Mouse (Mus musculus) forebrain, embryonic 12.5 days (tissue): ENCODE results near the gene Bbox1. TPM values are rescaled to one million over a fixed set of nuclear protein-coding genes. Genes with fewer than 3 reads are reported as not detected.

ENCODE experiments used
- ATAC-seq: fragments of 200-750 bp; cut with Nextera tagmentation; 2 replicates; pipeline ENCODE4 v1.8.0; 2017; ENCODE audit warnings: moderate TSS enrichment; ENCODE audit not compliant: low FRiP score
- H3K27ac ChIP-seq: fragments of 300-500 bp; sonication (generic); 2 replicates; pipeline ENCODE4 v1.5.1; 2016; ENCODE audit warnings: mild to moderate bottlenecking
- H3K27me3 ChIP-seq: fragments of 300-500 bp; sonication (generic); 2 replicates; pipeline ENCODE4 v1.6.1; 2016; ENCODE audit warnings: mild to moderate bottlenecking
- H3K36me3 ChIP-seq: fragments of 300-500 bp; sonication (generic); replicated peaks from 2 replicates; pipeline ENCODE4 v1.6.1; 2016; ENCODE audit warnings: mild to moderate bottlenecking
- H3K4me1 ChIP-seq: fragments of 300-500 bp; sonication (generic); 2 replicates; pipeline ENCODE4 v1.6.1; 2016
- H3K4me2 ChIP-seq: fragments of 300-500 bp; sonication (generic); 2 replicates; pipeline ENCODE4 v1.6.1; 2016; ENCODE audit warnings: mild to moderate bottlenecking, moderate library complexity
- H3K4me3 ChIP-seq: fragments of 300-500 bp; sonication (generic); replicated peaks from 2 replicates; pipeline ENCODE4 v1.5.1; 2016; ENCODE audit warnings: mild to moderate bottlenecking
- H3K9ac ChIP-seq: fragments of 300-500 bp; sonication (generic); 2 replicates; pipeline ENCODE4 v1.6.1; 2016; ENCODE audit warnings: mild to moderate bottlenecking
- H3K9me3 ChIP-seq: fragments of 300-500 bp; sonication (generic); 2 replicates; pipeline ENCODE4 v1.6.1; 2016
- WGBS: fragments of 180-500 bp; shearing (Covaris S2); methylation state at CpG from one replicate; pipeline ENCODE4 v1.1.7; 2016; 5-methylcytosine and 5-hydroxymethylcytosine counted together
- polyA plus RNA-seq: library from polyadenylated mRNA; unstranded; fragments of >200 nt; fragmentation: Nextera tagmentation; extraction: Ambion mirVana; gene quantifications from 2 replicates; pipeline ENCODE4 v1.2.1, GENCODE M21; 2016

Gene Bbox1
- polyA plus RNA-seq, 1 experiment from 2014 or later: not detected

DNA sequence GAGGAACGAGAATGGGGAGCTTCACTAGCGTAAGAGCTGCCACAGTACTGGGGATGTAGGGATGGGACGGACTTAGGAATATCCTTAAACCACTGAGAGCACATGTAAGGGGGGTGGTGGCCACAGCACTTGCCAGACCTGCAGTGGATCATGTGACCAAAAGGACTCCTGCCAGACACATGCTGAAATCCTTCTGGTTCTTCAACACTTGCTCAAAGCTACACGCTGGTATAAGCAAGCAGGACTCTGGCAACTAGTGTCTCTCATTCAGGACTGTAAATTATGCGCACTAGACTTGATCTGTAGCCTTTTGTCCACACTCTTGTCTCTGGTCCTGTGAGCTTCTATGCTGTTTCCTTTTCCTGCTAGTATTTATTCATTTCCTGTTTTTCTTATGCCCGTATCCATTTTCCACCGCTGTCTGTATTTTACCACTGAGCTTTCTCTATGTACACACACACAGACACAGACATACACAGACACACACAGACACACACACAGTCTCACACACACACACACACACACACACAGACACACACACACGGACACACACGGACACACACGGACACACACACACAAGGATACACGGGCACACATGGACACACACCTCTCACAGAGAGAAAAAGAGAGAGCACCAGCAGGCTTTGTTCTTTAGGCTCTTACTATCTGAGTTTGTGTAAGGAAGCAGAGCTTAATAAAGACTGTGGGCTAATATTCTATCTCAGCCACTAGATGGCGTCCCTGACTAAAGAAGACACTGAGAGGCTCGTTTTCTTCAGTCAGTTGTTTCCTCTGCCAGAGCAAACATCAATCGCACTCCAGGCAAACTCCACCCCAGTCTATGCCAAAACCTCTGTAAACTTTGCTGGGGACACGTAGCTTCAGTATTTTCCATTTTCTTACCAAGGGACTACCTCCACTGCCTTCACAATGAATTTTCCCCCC, 84.9 kb downstream of the Bbox1 start:
- 42% methylated on average over 15 of the region's 15 CpGs for WGBS
- Histone ChIP-seq H3K4me2 (no peak overlapping the region), H3K36me3 (no peaks in the 10 kb centered on the region), H3K27ac (no peak overlapping the region), H3K9ac (no peak overlapping the region), H3K4me1 (peaks cover 4% of the 10 kb centered on the region; the same call in 1 of the 2 replicates), H3K9me3 (no peaks in the 10 kb centered on the region), H3K4me3 (no peak overlapping the region), H3K27me3 (no peaks in the 10 kb centered on the region)
- ATAC-seq: peak; percentile 90

- Histone ChIP-seq H3K4me2 (no peak overlapping the region), H3K27ac (no peak overlapping the region), H3K27me3 (no peaks in the 10 kb centered on the region), H3K4me3 (no peak overlapping the region), H3K36me3 (no peaks in the 10 kb centered on the region), H3K4me1 (peaks cover 4% of the 10 kb centered on the region; the same call in 1 of the 2 replicates), H3K9me3 (no peaks in the 10 kb centered on the region), H3K9ac (no peak overlapping the region)
- 58% methylated on average over 4 of the region's 4 CpGs for WGBS
- no peak for ATAC-seq
Measured at GRCm38 (mm10) chr2:110226421-110226820, 87.9 kb downstream of the Bbox1 start.

DNA sequence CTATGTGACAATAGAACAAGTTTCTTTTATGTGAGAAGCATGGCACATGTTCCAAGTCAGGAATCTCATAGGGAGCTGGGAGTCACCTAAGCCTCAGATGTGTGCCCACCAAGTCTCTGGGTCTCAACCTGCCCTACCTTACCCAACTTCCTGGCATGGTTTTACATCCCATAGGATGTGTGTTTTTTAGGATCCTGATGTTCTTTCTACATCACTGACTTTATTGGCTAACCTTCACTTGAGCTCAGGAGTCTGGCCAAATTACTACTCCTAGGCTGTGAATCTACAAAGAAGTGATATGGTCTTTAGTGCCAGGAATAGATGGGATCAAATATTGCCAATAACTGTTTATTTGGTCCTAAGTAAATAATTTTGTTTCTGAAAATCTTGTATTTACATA, 88.4 kb downstream of the Bbox1 start:
- H3K4me1 ChIP-seq: peaks cover 4% of the 10 kb centered on the region; the same call in 1 of the 2 replicates
- no peak overlapping the region for H3K27ac ChIP-seq
- no peaks in the 10 kb centered on the region for H3K9me3 ChIP-seq
- H3K4me3 ChIP-seq: no peak overlapping the region
- H3K4me2 ChIP-seq: no peak overlapping the region
- ATAC-seq: no peak
- H3K9ac ChIP-seq: no peak overlapping the region
- no peaks in the 10 kb centered on the region for H3K27me3 ChIP-seq
- no peaks in the 10 kb centered on the region for H3K36me3 ChIP-seq

DNA sequence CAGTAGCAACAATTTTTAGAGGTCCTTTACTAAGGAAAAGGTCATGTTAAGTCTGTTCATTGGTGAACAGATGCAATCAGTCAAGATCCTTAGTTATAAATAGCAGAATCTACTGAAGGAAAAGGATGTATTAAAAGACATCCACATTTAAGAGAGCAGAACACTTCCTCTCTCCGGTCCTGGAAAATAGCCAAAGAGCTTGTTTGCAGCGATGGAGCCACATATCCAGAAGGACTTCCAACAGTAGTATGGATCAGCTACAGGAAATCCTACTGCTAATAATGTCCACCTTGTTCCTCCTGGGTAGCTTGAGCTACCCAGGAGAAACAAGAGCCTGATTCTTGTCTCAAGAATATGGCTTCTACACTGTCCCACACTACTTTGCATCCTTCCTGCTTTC, 91.6 kb downstream of the Bbox1 start:
- 83% methylated on average over 2 of the region's 2 CpGs for WGBS
- Histone ChIP-seq H3K4me2 (no peak overlapping the region), H3K27ac (no peak overlapping the region), H3K9ac (no peak overlapping the region), H3K4me1 (no peaks in the 10 kb centered on the region), H3K9me3 (no peaks in the 10 kb centered on the region), H3K4me3 (no peak overlapping the region), H3K36me3 (no peaks in the 10 kb centered on the region), H3K27me3 (no peaks in the 10 kb centered on the region)
- ATAC-seq: no peak

DNA sequence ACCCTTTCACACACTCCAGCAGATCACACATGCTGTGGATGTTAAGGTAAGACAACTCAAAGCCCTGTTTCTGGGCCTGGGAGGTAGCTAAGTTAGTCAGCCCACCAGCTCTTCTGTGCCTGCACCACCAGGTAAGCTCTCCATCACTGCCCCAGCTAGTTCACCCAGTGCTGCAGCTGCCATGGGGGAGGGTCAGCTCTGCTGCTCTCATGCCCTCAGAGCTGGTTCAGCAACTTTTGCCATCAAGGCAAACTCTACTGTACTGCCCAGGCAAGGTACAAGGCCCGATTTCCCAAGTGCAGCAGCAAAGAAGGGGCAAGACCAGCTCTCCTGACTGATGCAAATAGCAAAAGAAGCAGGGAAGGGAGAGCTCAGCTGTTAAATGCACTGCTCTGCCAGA, 93.9 kb downstream of the Bbox1 start:
- Histone ChIP-seq H3K36me3 (no peaks in the 10 kb centered on the region), H3K27ac (no peak overlapping the region), H3K4me3 (no peak overlapping the region), H3K27me3 (no peaks in the 10 kb centered on the region), H3K4me1 (no peaks in the 10 kb centered on the region), H3K4me2 (no peak overlapping the region), H3K9me3 (no peaks in the 10 kb centered on the region), H3K9ac (no peak overlapping the region)
- no peak for ATAC-seq
- WGBS: 71% methylated on average over 1 of the region's 1 CpGs

GRCm38 (mm10) chr2:110215685-110216058, 98.7 kb downstream of the Bbox1 start:
- Histone ChIP-seq H3K4me3 (no peak overlapping the region), H3K4me2 (no peak overlapping the region), H3K27me3 (no peaks in the 10 kb centered on the region), H3K36me3 (no peaks in the 10 kb centered on the region), H3K9ac (no peak overlapping the region), H3K4me1 (no peaks in the 10 kb centered on the region), H3K27ac (no peak overlapping the region), H3K9me3 (no peaks in the 10 kb centered on the region)
- WGBS: 77% methylated on average over 3 of the region's 3 CpGs
- ATAC-seq: no peak

DNA sequence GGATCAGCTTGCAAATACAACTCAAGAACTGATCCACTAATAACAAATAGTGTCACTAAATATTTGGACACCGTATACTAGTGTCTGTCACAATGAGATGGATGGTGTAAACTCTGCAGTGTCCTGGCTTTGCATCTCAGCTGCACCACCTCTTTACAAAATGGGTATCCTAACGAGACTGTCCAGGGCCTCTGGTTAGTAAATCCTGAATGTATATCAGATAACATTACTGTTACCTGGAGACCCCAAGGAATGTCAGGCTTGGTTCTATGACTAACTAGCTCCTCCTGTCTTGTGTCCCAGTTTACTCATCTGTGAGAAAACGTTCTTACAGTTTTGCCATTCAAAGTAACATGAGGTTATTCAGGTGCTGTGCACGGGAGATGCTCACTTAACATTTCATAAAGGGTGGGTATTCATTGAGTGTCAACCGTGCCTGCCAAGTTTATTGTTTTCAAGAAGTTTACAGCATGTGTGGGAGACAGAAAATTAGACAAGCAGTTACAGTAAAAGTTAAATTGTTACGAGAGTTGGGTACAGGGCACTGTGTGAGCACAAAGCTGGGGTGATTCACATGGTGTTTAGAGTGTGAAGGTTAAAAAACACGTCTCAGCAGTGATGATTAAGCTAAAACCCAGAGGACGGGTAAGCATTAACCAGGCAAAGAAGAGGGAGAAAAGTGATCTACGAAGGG, 99.2 kb downstream of the Bbox1 start:
- 69% methylated on average over 9 of the region's 9 CpGs for WGBS
- H3K9ac ChIP-seq: no peak overlapping the region
- ATAC-seq: no peak

GRCm38 (mm10) chr2:110214278-110214677, 100.1 kb downstream of the Bbox1 start:
- Histone ChIP-seq H3K4me3 (no peak overlapping the region), H3K4me1 (no peaks in the 10 kb centered on the region), H3K4me2 (no peak overlapping the region), H3K36me3 (no peaks in the 10 kb centered on the region), H3K9ac (no peak overlapping the region), H3K9me3 (no peaks in the 10 kb centered on the region), H3K27ac (no peak overlapping the region), H3K27me3 (no peaks in the 10 kb centered on the region)
- 89% methylated on average over 4 of the region's 4 CpGs for WGBS
- ATAC-seq: no peak

More for the DNA sequence above, 99.2 kb downstream of the Bbox1 start:
- Histone ChIP-seq H3K27ac (no peak overlapping the region), H3K4me3 (no peak overlapping the region), H3K9me3 (no peaks in the 10 kb centered on the region), H3K4me1 (no peaks in the 10 kb centered on the region), H3K36me3 (no peaks in the 10 kb centered on the region), H3K27me3 (no peaks in the 10 kb centered on the region), H3K4me2 (no peak overlapping the region)

Other genes starting within 250 kb of the Bbox1 start
- 6.0 and 8.7 TPM in 2 replicates for gene Fibin, start 48.6 kb upstream of the Bbox1 start, polyA plus RNA-seq